Mouse (Mus musculus): Measurements from ENCODE around the gene Chrne. TPM values are rescaled to one million over a fixed set of nuclear protein-coding genes. Genes with fewer than 3 reads are reported as not detected.

The Chrne gene
- total RNA-seq, 2 experiments from 2014 or later = 22.6 to 24.7 TPM

DNA sequence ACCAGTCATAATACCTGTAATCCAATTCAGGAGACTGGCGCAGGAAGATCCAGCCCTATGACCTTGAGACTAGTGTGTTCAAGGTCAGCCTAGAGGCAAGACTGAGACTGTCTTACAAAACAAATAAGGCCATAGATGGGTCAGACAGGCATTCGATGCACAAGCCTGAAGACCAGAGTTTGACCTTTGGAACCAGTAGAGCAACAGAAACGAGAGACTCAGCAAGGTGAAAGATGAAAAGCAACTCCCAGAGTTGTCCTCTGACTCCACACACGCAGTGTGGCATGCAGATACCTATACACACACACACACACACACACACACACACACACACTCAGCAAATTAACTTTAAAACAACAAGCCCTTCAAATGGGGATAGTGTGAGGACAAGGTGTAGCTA lies 7.9 kb upstream of the Chrne start:
- DNase-seq = no peak

DNA sequence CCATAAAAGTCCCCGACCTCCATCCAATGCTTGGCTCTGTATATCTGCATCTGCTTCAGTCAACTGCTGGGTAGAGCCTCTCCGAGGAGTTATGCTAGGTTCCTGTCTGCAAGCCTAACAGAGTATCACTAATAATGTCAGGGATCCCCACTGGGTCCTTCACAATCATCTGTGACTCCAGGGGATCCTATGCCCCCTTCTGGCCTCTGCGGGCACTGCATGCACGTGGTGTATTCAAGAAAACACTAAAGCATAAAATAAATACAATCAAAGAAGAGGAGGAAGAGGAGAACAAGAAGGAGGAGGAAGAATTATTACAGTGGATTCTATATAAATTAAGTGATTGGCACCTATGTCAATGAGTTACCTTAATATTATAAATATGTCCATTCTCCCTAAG lies 6.5 kb upstream of the Chrne start:
- no peak for DNase-seq

DNA sequence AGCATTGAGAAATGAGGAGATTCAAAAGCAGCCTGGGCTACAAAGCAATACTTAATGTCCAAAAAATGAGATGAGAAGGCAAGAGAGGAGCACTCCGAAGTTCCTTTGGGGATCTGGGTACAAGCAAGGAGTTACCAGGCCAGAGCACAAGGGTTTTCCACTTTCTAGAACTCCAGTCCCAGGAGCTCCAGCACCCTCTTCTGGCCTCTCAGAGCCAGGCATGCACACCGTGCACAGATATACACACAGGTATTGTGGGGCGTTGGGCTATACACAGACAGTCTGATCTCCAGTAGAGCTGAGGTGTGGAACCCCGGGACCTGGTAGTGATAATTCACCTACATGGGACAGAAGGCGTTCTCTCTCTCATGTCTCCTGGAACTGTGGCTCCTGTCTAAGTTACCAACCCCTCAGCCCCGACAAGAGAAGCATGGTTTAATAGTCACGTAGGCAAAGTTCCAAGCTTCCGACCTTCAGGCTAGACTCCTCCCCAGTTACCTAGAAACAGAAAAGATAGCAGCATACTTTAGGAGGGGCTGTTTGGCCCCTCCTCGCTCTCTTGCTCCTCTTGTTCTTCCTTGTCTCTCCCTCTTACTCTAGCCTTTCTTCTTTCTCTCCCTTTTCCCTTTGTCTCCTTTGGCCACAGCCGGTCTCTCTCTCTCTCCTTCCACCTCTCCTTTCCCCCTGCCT lies 4.2 kb upstream of the Chrne start:
- DNase-seq = no peak

DNA sequence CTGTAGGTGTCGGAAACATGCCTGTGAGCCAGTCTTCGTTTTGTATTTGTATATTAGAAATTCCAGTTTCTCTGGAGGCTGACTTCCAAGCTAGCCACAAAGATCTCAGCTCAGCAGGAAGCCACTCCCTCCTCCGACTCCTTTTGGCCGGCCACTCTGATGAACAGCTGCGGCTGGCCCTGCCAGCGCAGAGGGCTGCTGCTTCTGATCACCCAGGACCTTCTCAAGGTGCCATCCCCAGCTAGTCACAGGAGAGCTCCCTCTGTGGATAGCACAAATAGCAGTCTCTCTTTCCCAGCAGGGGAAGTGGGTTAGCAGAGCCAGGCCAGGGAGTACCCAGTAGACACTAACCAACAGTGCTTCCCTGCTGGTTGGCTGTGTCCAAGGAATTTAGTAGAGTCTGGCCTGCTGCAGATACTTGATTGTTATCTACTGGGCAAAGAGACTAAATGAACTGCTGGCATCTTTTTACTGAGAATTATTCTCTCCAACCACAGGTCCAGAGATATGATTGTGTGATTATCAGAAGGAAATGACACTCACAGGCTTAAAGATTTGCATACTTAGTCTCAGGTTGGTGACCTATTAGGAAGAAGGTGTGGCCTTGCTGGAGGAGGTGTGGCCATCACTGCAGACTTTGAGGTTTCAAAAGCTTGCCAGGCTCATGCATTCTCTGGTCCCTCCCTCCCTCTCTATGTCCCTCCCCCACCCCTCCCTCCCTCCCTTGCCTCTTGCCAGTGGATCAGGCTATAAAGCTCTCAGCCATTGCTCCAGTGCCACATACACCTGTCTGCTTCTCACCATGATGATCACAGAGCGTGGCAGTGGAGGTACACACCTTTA lies 3.2 kb upstream of the Chrne start:
- DNase-seq = peak; percentile 67

- no peak for DNase-seq
Measured at GRCm38 (mm10) chr11:70615516-70616093, 3.4 kb downstream of the Chrne start, which contains the start of gene 4930544D05Rik. 4930544D05Rik (plus strand) TSS chr11:70615848.

GRCm38 (mm10) chr11:70615074-70615473 lies 3.9 kb downstream of the Chrne start:
- peak; percentile 67 for DNase-seq

DNA sequence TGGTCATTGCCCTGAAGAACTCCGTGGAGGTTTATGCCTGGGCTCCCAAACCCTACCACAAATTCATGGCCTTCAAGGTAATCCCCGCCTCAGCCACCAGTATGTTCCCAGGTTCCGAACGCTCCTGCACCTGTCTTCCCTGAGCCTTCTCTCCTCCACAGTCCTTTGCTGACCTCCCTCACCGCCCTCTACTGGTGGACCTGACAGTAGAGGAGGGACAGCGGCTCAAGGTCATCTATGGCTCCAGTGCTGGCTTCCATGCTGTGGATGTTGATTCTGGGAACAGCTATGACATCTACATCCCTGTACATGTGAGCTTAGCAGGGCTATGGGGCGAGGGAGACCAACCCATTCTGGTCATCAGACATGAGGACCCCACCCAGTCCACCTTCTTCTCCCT lies 6.5 kb downstream of the Chrne start:
- no peak for DNase-seq

DNA sequence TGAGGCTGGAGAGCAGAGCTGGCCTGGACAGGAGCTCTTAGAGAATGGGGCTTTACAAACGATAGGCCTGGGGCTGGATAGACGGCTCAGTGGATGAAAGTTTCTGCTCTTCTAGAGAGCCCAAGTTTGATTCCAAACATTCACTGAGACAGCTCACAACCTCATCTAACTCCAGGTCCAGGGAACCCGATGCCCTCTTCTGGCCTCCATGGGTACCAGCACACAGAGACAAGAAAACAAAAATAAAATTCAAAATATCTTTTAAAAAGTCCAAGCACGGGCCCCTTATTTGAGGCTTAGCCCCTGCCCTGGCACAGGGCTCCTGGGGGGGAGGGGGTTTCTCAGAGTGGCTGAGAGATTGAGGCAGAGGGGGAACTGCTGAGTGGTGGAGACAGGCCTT lies 8.3 kb downstream of the Chrne start:
- DNase-seq = no peak

- no peak for DNase-seq
Measured at GRCm38 (mm10) chr11:70608381-70609066, 10.5 kb downstream of the Chrne start.

DNA sequence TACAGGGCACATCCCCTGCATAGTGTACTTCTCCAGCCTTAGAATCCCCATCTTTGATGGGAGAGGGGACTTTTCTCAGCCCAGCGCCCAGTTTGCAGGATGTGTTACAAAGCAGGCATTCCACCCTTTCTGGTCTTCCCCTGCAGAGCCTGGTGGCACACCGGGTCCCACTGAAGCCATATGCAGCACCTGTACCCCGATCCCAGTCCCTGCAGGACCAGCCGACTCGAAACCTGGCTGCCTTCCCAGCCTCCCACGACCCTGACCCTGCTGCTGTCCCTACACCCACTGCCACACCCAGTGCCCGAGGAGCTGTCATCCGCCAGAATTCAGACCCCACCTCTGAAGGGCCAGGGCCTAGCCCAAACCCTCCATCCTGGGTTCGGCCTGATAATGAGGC lies 11.4 kb downstream of the Chrne start:
- DNase-seq = no peak

GRCm38 (mm10) chr11:70606717-70607116 lies 12.3 kb downstream of the Chrne start:
- DNase-seq = no peak

DNA sequence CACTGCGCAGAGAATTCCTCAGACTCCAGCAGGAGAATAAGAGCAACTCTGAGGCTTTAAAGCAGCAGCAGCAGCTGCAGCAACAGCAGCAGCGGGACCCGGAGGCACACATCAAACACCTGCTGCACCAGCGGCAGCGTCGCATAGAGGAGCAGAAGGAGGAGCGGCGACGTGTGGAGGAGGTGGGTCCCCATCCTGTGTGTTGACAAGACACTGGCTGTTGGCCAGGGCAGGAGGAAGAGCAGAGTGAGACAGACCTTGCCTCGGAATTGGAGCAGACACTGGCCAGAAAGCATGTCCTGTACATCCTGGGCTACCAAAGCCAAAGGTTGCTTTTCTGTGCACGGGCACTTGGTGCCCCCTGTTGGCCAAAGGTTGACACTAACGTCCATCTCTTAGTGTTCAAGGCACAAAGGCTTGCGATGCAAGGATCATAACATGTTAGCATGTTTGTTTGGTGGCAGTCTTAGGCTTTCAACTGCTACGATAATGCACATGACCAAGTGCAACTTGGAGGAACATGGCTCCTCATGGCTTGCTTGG lies 13.9 kb downstream of the Chrne start:
- peak; percentile 42 for DNase-seq

GRCm38 (mm10) chr11:70598451-70598953 lies 20.5 kb downstream of the Chrne start:
- no peak for DNase-seq

DNA sequence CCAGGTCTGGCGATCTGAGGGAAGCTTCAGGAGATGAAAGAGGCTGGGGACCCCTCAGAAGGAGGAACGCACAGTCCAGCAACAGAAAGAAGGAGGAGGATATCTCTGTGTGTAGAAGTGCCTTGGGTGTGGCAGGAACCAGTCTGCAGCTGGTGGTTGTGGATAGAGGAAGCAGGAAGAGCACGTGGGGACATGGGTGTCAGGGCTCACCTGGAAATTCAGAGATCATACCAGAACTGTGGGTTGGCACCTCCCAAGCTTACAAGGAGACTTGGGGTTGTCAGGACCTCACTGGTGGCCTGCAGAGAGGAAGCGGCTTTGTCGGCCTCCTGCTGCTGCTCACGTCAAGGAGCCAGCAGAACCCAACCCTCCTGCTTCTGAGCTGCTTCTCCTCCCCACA lies 21.7 kb downstream of the Chrne start:
- no peak for DNase-seq

DNA sequence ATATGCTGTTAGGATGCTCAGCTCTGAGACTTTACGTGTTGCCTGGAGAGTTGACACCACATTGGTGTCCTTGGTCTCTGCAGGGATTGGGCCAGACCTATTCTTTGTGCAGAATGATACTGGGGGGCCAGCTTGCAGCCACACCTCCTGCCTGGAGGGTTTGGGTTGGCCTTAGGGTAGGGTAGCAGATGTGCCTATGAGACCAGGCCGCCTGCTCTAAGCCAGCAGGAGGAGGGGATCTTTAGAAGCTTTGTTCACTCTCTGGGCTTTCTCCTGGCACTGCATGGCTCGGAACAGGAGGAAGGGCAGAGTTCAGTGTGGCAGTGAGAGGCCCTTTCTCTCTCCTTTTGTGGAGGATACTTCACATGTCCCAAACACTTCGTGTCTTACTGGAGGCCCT lies 22.9 kb downstream of the Chrne start:
- DNase-seq = no peak

- no peak for DNase-seq
Measured at GRCm38 (mm10) chr11:70595638-70596037, 23.4 kb downstream of the Chrne start.

- DNase-seq = no peak
Measured at GRCm38 (mm10) chr11:70594253-70594989, 24.6 kb downstream of the Chrne start.

- DNase-seq = no peak
Measured at GRCm38 (mm10) chr11:70591733-70592132, 27.3 kb downstream of the Chrne start.

DNA sequence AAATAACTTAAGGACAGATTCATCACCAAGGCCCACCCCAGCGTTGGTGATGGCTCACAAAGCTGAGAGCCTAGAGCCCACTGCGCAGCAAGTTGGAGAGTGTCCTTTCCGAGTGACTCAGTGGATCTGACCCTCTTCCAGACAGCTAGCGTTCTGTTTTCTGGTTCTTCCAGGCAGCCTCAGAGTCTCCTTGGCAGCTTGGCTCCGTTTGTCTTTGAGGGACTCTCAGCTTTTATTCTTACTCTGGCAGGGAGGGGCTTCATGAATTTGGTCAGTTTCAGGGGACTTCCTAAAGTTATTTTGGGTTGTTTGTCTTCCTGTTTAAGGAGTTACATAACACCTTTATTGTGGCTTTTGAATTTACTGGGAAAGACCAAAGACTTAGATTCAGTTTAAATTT lies 32.1 kb downstream of the Chrne start:
- no peak for DNase-seq

GRCm38 (mm10) chr11:70586261-70586660 lies 32.8 kb downstream of the Chrne start:
- DNase-seq = no peak

GRCm38 (mm10) chr11:70585457-70585856 lies 33.6 kb downstream of the Chrne start:
- peak; percentile 60 for DNase-seq

Measured in gastrocnemius, postnatal 25 days (tissue).